Mouse (Mus musculus) kidney, adult 2 months (tissue): ENCODE measurements around the gene Dusp27.

Experiments used
- CTCF ChIP-seq: fragments of 200-500 bp; conservative IDR thresholded peaks from 2 replicates; pipeline ENCODE4 v1.5.1; 2011; ENCODE audit warnings: low read depth, mild to moderate bottlenecking, control low read depth, low read length, moderate library complexity, mixed read lengths; ENCODE audit not compliant: insufficient read depth, insufficient read length
- POLR2A ChIP-seq: fragments of 200-500 bp; IDR thresholded peaks from one replicate; pipeline ENCODE4 v1.6.1; 2011; ENCODE audit warnings: low read depth, low read length, control low read depth

- TF ChIP-seq POLR2A (no peak), CTCF (no peak)
Observed at GRCm38 (mm10) chr1:166104858-166105257, 22.9 kb downstream of the Dusp27 start.
